Mouse (Mus musculus): ENCODE data around the gene Rgl1.

- TF ChIP-seq CTCF (IDR thresholded peaks at IDR 0.05; ENCODE audit: extremely low read depth, insufficient read depth, insufficient read length, insufficient replicate concordance) (no peak), POLR2A (IDR thresholded peaks at IDR 0.05; ENCODE audit: low read depth, low read length) (no peak)
Observed at GRCm38 (mm10) chr1:152720969-152721368, 45.2 kb downstream of the Rgl1 start.
